Mouse (Mus musculus) midbrain, embryonic 12.5 days (tissue): ENCODE results near the gene Plin3. TPM values are rescaled to one million over a fixed set of nuclear protein-coding genes. Genes with fewer than 3 reads are reported as not detected.
A peak's percentile ranks its signal among the peaks of the same experiment; 100 is the strongest.

Experiments used
- ATAC-seq: fragments of 200-750 bp; cut with Nextera tagmentation; 2 replicates; pipeline ENCODE4 v1.8.0; 2017; ENCODE audit warnings: low read depth, moderate TSS enrichment, moderate library complexity; ENCODE audit not compliant: low FRiP score
- H3K27ac ChIP-seq: fragments of 300-500 bp; sonication (generic); replicated peaks from 2 replicates; pipeline ENCODE4 v1.5.1; 2016; ENCODE audit warnings: mild to moderate bottlenecking
- H3K27me3 ChIP-seq: fragments of 300-500 bp; sonication (generic); 2 replicates; pipeline ENCODE4 v1.6.1; 2016; ENCODE audit warnings: mild to moderate bottlenecking
- H3K36me3 ChIP-seq: fragments of 300-500 bp; sonication (generic); 2 replicates; pipeline ENCODE4 v1.6.1; 2016
- H3K4me1 ChIP-seq: fragments of 300-500 bp; sonication (generic); 2 replicates; pipeline ENCODE4 v1.6.1; 2016
- H3K4me2 ChIP-seq: fragments of 300-500 bp; sonication (generic); replicated peaks from 2 replicates; pipeline ENCODE4 v1.6.1; 2016; ENCODE audit warnings: mild to moderate bottlenecking, moderate library complexity
- H3K4me3 ChIP-seq: fragments of 300-500 bp; sonication (generic); 2 replicates; pipeline ENCODE4 v1.5.1; 2016; ENCODE audit warnings: mild to moderate bottlenecking
- H3K9ac ChIP-seq: fragments of 300-500 bp; sonication (generic); replicated peaks from 2 replicates; pipeline ENCODE4 v1.6.1; 2016; ENCODE audit warnings: mild to moderate bottlenecking, moderate library complexity
- H3K9me3 ChIP-seq: fragments of 300-500 bp; sonication (generic); 2 replicates; pipeline ENCODE4 v1.6.1; 2016; ENCODE audit warnings: mild to moderate bottlenecking
- WGBS: fragments of 180-500 bp; shearing (Covaris S2); methylation state at CpG from one replicate; pipeline ENCODE4 v1.1.7; 2016; 5-methylcytosine and 5-hydroxymethylcytosine counted together
- polyA plus RNA-seq: library from polyadenylated mRNA; unstranded; fragments of >200 nt; fragmentation: Nextera tagmentation; extraction: Ambion mirVana; gene quantifications from 2 replicates; pipeline ENCODE4 v1.2.1, GENCODE M21; 2016

Gene Plin3
- polyA plus RNA-seq, 1 experiment from 2014 or later: 29.0 TPM

- 58% methylated on average over 1 of the region's 1 CpGs for WGBS
- no peaks in the 10 kb centered on the region; the same call in 1 of the 2 replicates for H3K27me3 ChIP-seq
- no peak overlapping the region for H3K4me3 ChIP-seq
- H3K36me3 ChIP-seq: no peaks in the 10 kb centered on the region
- peaks cover 6% of the 10 kb centered on the region for H3K4me1 ChIP-seq
- H3K27ac ChIP-seq: no peak overlapping the region
- H3K9ac ChIP-seq: no peak overlapping the region
- no peak for ATAC-seq
- H3K9me3 ChIP-seq: no peaks in the 10 kb centered on the region
- no peak overlapping the region for H3K4me2 ChIP-seq
These were observed 3.5 kb upstream of the Plin3 start for GRCm38 (mm10) chr17:56296201-56296600.

GRCm38 (mm10) chr17:56294241-56294640 lies 1.6 kb upstream of the Plin3 start:
- H3K9ac ChIP-seq: no peak overlapping the region
- H3K27me3 ChIP-seq: no peaks in the 10 kb centered on the region; the same call in 1 of the 2 replicates
- no peaks in the 10 kb centered on the region for H3K36me3 ChIP-seq
- 94% methylated on average over 19 of the region's 19 CpGs for WGBS
- H3K4me3 ChIP-seq: no peak overlapping the region
- no peak overlapping the region for H3K27ac ChIP-seq
- H3K4me1 ChIP-seq: peaks cover 22% of the 10 kb centered on the region
- H3K4me2 ChIP-seq: no peak overlapping the region
- no peaks in the 10 kb centered on the region for H3K9me3 ChIP-seq
- no peak for ATAC-seq

- Histone ChIP-seq H3K27ac (no peak overlapping the region), H3K4me3 (no peak overlapping the region), H3K36me3 (no peaks in the 10 kb centered on the region), H3K27me3 (no peaks in the 10 kb centered on the region; the same call in 1 of the 2 replicates), H3K4me1 (peaks cover 30% of the 10 kb centered on the region), H3K4me2 (no peak overlapping the region), H3K9ac (no peak overlapping the region), H3K9me3 (no peaks in the 10 kb centered on the region)
- WGBS: 80% methylated on average over 1 of the region's 1 CpGs
- ATAC-seq: no peak
These were observed 618 bp upstream of the Plin3 start for GRCm38 (mm10) chr17:56293291-56293690.

GRCm38 (mm10) chr17:56291826-56292475 lies 722 bp downstream of the Plin3 start:
- no peak overlapping the region; the same call in 1 of the 2 replicates for H3K4me2 ChIP-seq
- H3K4me3 ChIP-seq: no peak overlapping the region
- 0 out of 2 replicates have a peak, but pooled peaks have one; percentile 0 for ATAC-seq
- no peaks in the 10 kb centered on the region for H3K9me3 ChIP-seq
- no peaks in the 10 kb centered on the region; the same call in 1 of the 2 replicates for H3K27me3 ChIP-seq
- no peak overlapping the region for H3K9ac ChIP-seq
- 63% methylated on average over 7 of the region's 7 CpGs for WGBS
- H3K36me3 ChIP-seq: no peaks in the 10 kb centered on the region
- peaks cover 35% of the 10 kb centered on the region for H3K4me1 ChIP-seq
- peak overlapping the region; percentile 73 for H3K27ac ChIP-seq

- H3K27me3 ChIP-seq: no peaks in the 10 kb centered on the region; the same call in 1 of the 2 replicates
- H3K9me3 ChIP-seq: no peaks in the 10 kb centered on the region
- peak overlapping the region; percentile 38; the same call in 1 of the 2 replicates for H3K9ac ChIP-seq
- H3K4me2 ChIP-seq: peak overlapping the region; percentile 54
- H3K27ac ChIP-seq: peak overlapping the region; percentile 73
- under 1% methylated on average over 16 of the region's 16 CpGs for WGBS
- no peaks in the 10 kb centered on the region for H3K36me3 ChIP-seq
- H3K4me3 ChIP-seq: peak overlapping the region; percentile 20
- peak; percentile 78 for ATAC-seq
- peaks cover 35% of the 10 kb centered on the region for H3K4me1 ChIP-seq
These were observed 1.5 kb downstream of the Plin3 start for GRCm38 (mm10) chr17:56291171-56291511.

GRCm38 (mm10) chr17:56290388-56291170 lies 2.1 kb downstream of the Plin3 start:
- Histone ChIP-seq H3K27ac (peak overlapping the region; percentile 73), H3K9ac (peak overlapping the region; percentile 45; the same call in 1 of the 2 replicates), H3K27me3 (no peaks in the 10 kb centered on the region; the same call in 1 of the 2 replicates), H3K36me3 (peaks cover under 1% of the 10 kb centered on the region; the same call in 1 of the 2 replicates), H3K9me3 (no peaks in the 10 kb centered on the region), H3K4me3 (peak overlapping the region; percentile 43), H3K4me2 (peak overlapping the region; percentile 54), H3K4me1 (peaks cover 35% of the 10 kb centered on the region)
- peak; percentile 70 for ATAC-seq
- WGBS: 2% methylated on average over 17 of the region's 17 CpGs

GRCm38 (mm10) chr17:56289371-56290331 lies 3.0 kb downstream of the Plin3 start:
- Histone ChIP-seq H3K27ac (peak overlapping the region; percentile 73), H3K4me2 (peak overlapping the region; percentile 54), H3K4me3 (peak overlapping the region; percentile 43), H3K9me3 (no peaks in the 10 kb centered on the region), H3K36me3 (peaks cover 7% of the 10 kb centered on the region; the same call in 1 of the 2 replicates), H3K4me1 (peaks cover 35% of the 10 kb centered on the region), H3K27me3 (no peaks in the 10 kb centered on the region; the same call in 1 of the 2 replicates), H3K9ac (peak overlapping the region; percentile 45)
- ATAC-seq: peak; percentile 25
- 1% methylated on average over 23 of the region's 23 CpGs for WGBS

GRCm38 (mm10) chr17:56288866-56289265 lies 3.8 kb downstream of the Plin3 start:
- Histone ChIP-seq H3K36me3 (peaks cover 10% of the 10 kb centered on the region), H3K9ac (0 out of 2 replicates have a peak overlapping the region, but pooled peaks have one; percentile 45), H3K27me3 (no peaks in the 10 kb centered on the region; the same call in 1 of the 2 replicates), H3K4me2 (peak overlapping the region; percentile 54), H3K4me1 (peaks cover 35% of the 10 kb centered on the region), H3K27ac (peak overlapping the region; percentile 73), H3K9me3 (no peaks in the 10 kb centered on the region), H3K4me3 (0 out of 2 replicates have a peak overlapping the region, but pooled peaks have one; percentile 43)
- WGBS: 34% methylated on average over 3 of the region's 3 CpGs
- no peak for ATAC-seq

- Histone ChIP-seq H3K4me1 (peaks cover 35% of the 10 kb centered on the region), H3K27ac (no peak overlapping the region), H3K27me3 (no peaks in the 10 kb centered on the region; the same call in 1 of the 2 replicates), H3K9ac (no peak overlapping the region), H3K36me3 (peaks cover 11% of the 10 kb centered on the region), H3K4me2 (no peak overlapping the region), H3K4me3 (no peak overlapping the region), H3K9me3 (no peaks in the 10 kb centered on the region)
- WGBS: 52% methylated on average over 3 of the region's 3 CpGs
- no peak for ATAC-seq
These were observed 4.8 kb downstream of the Plin3 start for GRCm38 (mm10) chr17:56287830-56288229.

GRCm38 (mm10) chr17:56285995-56286394 lies 6.7 kb downstream of the Plin3 start:
- no peaks in the 10 kb centered on the region for H3K9me3 ChIP-seq
- no peak overlapping the region for H3K4me3 ChIP-seq
- no peaks in the 10 kb centered on the region for H3K27me3 ChIP-seq
- no peak overlapping the region for H3K4me2 ChIP-seq
- WGBS: 94% methylated on average over 11 of the region's 11 CpGs
- no peak overlapping the region for H3K9ac ChIP-seq
- no peak for ATAC-seq
- H3K4me1 ChIP-seq: peaks cover 28% of the 10 kb centered on the region
- no peak overlapping the region for H3K27ac ChIP-seq
- H3K36me3 ChIP-seq: peaks cover 14% of the 10 kb centered on the region

- Histone ChIP-seq H3K27ac (no peak overlapping the region), H3K27me3 (no peaks in the 10 kb centered on the region), H3K4me3 (no peak overlapping the region), H3K9ac (no peak overlapping the region), H3K4me2 (no peak overlapping the region), H3K36me3 (peaks cover 15% of the 10 kb centered on the region), H3K9me3 (no peaks in the 10 kb centered on the region), H3K4me1 (peaks cover 5% of the 10 kb centered on the region)
- WGBS: 94% methylated on average over 8 of the region's 8 CpGs
- no peak for ATAC-seq
These were observed 9.4 kb downstream of the Plin3 start for GRCm38 (mm10) chr17:56283316-56283715.
